Mouse (Mus musculus) forelimb bud, embryonic 11.5 days (tissue): Measurements from ENCODE around the gene Phtf1.

Source experiments
- DNase-seq: peaks from one replicate; pipeline ENCODE4 v3.0.0-alpha.2; 2012; ENCODE audit warnings: low read depth, low spot score

Gene Phtf1

GRCm38 (mm10) chr3:103967861-103968691, at the start of gene Phtf1:
Phtf1 (plus strand) TSS chr3:103968110.
- peak; percentile 79 for DNase-seq

GRCm38 (mm10) chr3:103920094-103920493, 47.8 kb upstream of the Phtf1 start:
- no peak for DNase-seq

GRCm38 (mm10) chr3:103925302-103925701, 42.6 kb upstream of the Phtf1 start:
- DNase-seq: no peak

GRCm38 (mm10) chr3:103927511-103927910, 40.4 kb upstream of the Phtf1 start:
- no peak for DNase-seq

- no peak for DNase-seq
Observed at GRCm38 (mm10) chr3:103944794-103945562, 22.9 kb upstream of the Phtf1 start.

- no peak for DNase-seq
Observed at GRCm38 (mm10) chr3:103948666-103949065, 19.2 kb upstream of the Phtf1 start.

- DNase-seq: no peak
Observed at GRCm38 (mm10) chr3:103960622-103961021, 7.3 kb upstream of the Phtf1 start.

- no peak for DNase-seq
Observed at GRCm38 (mm10) chr3:103967231-103967630, 679 bp upstream of the Phtf1 start.

GRCm38 (mm10) chr3:103968701-103969100, 791 bp downstream of the Phtf1 start:
- peak; percentile 59 for DNase-seq

- no peak for DNase-seq
Observed at GRCm38 (mm10) chr3:103971157-103971556, 3.2 kb downstream of the Phtf1 start.

GRCm38 (mm10) chr3:103984556-103984955, 16.6 kb downstream of the Phtf1 start:
- no peak for DNase-seq

- DNase-seq: no peak
Observed at GRCm38 (mm10) chr3:103985194-103985593, 17.3 kb downstream of the Phtf1 start.

GRCm38 (mm10) chr3:103987831-103988432, 20.0 kb downstream of the Phtf1 start:
- DNase-seq: no peak

GRCm38 (mm10) chr3:103989352-103989751, 21.4 kb downstream of the Phtf1 start:
- no peak for DNase-seq

- no peak for DNase-seq
Observed at GRCm38 (mm10) chr3:103991271-103991670, 23.4 kb downstream of the Phtf1 start.

GRCm38 (mm10) chr3:103998724-103999123, 30.8 kb downstream of the Phtf1 start:
- DNase-seq: no peak

- no peak for DNase-seq
Observed at GRCm38 (mm10) chr3:104006896-104007466, 39.1 kb downstream of the Phtf1 start.

- no peak for DNase-seq
Observed at GRCm38 (mm10) chr3:104007479-104007878, 39.6 kb downstream of the Phtf1 start.

- no peak for DNase-seq
Observed at GRCm38 (mm10) chr3:104009924-104010662, 42.2 kb downstream of the Phtf1 start.

- DNase-seq: no peak
Observed at GRCm38 (mm10) chr3:104011972-104012371, 44.1 kb downstream of the Phtf1 start.

- no peak for DNase-seq
Observed at GRCm38 (mm10) chr3:104017931-104018330, 50.0 kb downstream of the Phtf1 start.
